Mouse (Mus musculus) MEL (cell line): Measurements from ENCODE around the gene Vegfa. TPM values are rescaled to one million over a fixed set of nuclear protein-coding genes. Genes with fewer than 3 reads are reported as not detected.

Source experiments
- DNase-seq: peaks from one replicate; pipeline ENCODE4 v3.0.0; 2011; ENCODE audit warnings: low read depth, low spot score
- H3K27ac ChIP-seq: 2 replicates; pipeline ENCODE4 v1.5.1; 2012; ENCODE audit warnings: low read depth, mild to moderate bottlenecking, control low read depth, low read length, moderate library complexity; ENCODE audit not compliant: control insufficient read depth
- H3K27me3 ChIP-seq, 2 experiments: fragments of 150-350 bp in 1 of 2; sonication (generic) in 1 of 2; 2 replicates each; pipeline ENCODE4 v1.6.1; 2012; ENCODE audit warnings: low read length in 2 of 2, mild to moderate bottlenecking in 2 of 2, improper control_type of control experiment in 1 of 2, moderate library complexity in 1 of 2; ENCODE audit not compliant: insufficient read depth in 2 of 2, control insufficient read depth in 1 of 2
- H3K36me3 ChIP-seq, 2 experiments: 2 replicates each; pipeline ENCODE4 v1.6.1; 2012 to 2014; ENCODE audit warnings: low read length in 2 of 2, improper control_type of control experiment in 1 of 2, inconsistent platforms in 1 of 2, mild to moderate bottlenecking in 1 of 2; ENCODE audit not compliant: insufficient read depth in 2 of 2, control insufficient read depth in 1 of 2
- H3K4me1 ChIP-seq, 2 experiments: fragments of 150-350 bp in 1 of 2; sonication (generic) in 1 of 2; 2 replicates each; pipeline ENCODE4 v1.6.1; 2012; ENCODE audit warnings: low read length in 2 of 2, improper control_type of control experiment in 1 of 2, mild to moderate bottlenecking in 1 of 2; ENCODE audit not compliant: insufficient read depth in 2 of 2, control insufficient read depth in 1 of 2
- H3K4me3 ChIP-seq, 2 experiments: fragments of 150-350 bp in 1 of 2; sonication (generic) in 1 of 2; 2 replicates each; pipeline ENCODE4 v1.5.1; 2012; ENCODE audit warnings: low read depth in 2 of 2, low read length in 2 of 2, mild to moderate bottlenecking in 2 of 2, moderate library complexity in 2 of 2, control low read depth in 1 of 2, improper control_type of control experiment in 1 of 2; ENCODE audit not compliant: control insufficient read depth in 1 of 2, insufficient read depth in 1 of 2
- H3K79me2 ChIP-seq: 2 replicates; pipeline ENCODE4 v1.6.1; 2012; ENCODE audit warnings: mild to moderate bottlenecking, low read length, moderate library complexity; ENCODE audit not compliant: control insufficient read depth, poor library complexity, insufficient read depth
- H3K9ac ChIP-seq: 2 replicates; pipeline ENCODE4 v1.6.1; 2012; ENCODE audit warnings: low read depth, mild to moderate bottlenecking, control low read depth, low read length, moderate library complexity; ENCODE audit not compliant: control insufficient read depth, poor library complexity, severe bottlenecking
- H3K9me3 ChIP-seq: fragments of 150-350 bp; sonication (generic); replicated peaks from 2 replicates; pipeline ENCODE4 v1.6.1; 2012; ENCODE audit warnings: mild to moderate bottlenecking, low read length, improper control_type of control experiment, moderate library complexity; ENCODE audit not compliant: insufficient read depth
- CHD1 ChIP-seq: IDR thresholded peaks from 2 replicates; pipeline ENCODE4 v1.6.1; 2012; ENCODE audit warnings: low read depth, mild to moderate bottlenecking, inconsistent platforms, low read length, improper control_type of control experiment
- CHD2 ChIP-seq: IDR thresholded peaks from 2 replicates; pipeline ENCODE4 v1.6.1; 2011; ENCODE audit warnings: low read length, improper control_type of control experiment
- E2F4 ChIP-seq: IDR thresholded peaks from 2 replicates; pipeline ENCODE4 v1.6.1; 2011; ENCODE audit warnings: low read depth, low read length, improper control_type of control experiment, borderline replicate concordance
- ELF1 ChIP-seq: IDR thresholded peaks from 2 replicates; pipeline ENCODE4 v1.6.1; 2014; ENCODE audit warnings: low read depth, mild to moderate bottlenecking, inconsistent platforms, low read length, improper control_type of control experiment, moderate library complexity
- EP300 ChIP-seq, 2 experiments: IDR thresholded peaks; 2 replicates each; pipeline ENCODE4 v1.6.1; 2011; ENCODE audit warnings: improper control_type of control experiment in 2 of 2, low read length in 2 of 2, low read depth in 1 of 2, mild to moderate bottlenecking in 1 of 2
- ETS1 ChIP-seq: IDR thresholded peaks from 2 replicates; pipeline ENCODE4 v1.6.1; 2012; ENCODE audit warnings: low read depth, mild to moderate bottlenecking, inconsistent platforms, low read length, improper control_type of control experiment, moderate library complexity
- GABPA ChIP-seq: IDR thresholded peaks from 2 replicates; pipeline ENCODE4 v1.6.1; 2012; ENCODE audit warnings: low read depth, mild to moderate bottlenecking, inconsistent platforms, low read length, improper control_type of control experiment, moderate library complexity
- GATA1 ChIP-seq: IDR thresholded peaks from 2 replicates; pipeline ENCODE4 v1.6.1; 2011; ENCODE audit warnings: low read depth, low read length, improper control_type of control experiment
- HCFC1 ChIP-seq: IDR thresholded peaks from 2 replicates; pipeline ENCODE4 v1.6.1; 2012; ENCODE audit warnings: low read depth, mild to moderate bottlenecking, inconsistent platforms, low read length, improper control_type of control experiment, moderate library complexity
- JUND ChIP-seq: IDR thresholded peaks from 2 replicates; pipeline ENCODE4 v1.6.1; 2011; ENCODE audit warnings: low read depth, mild to moderate bottlenecking, improper control_type of control experiment, low read length
- MAFK ChIP-seq: IDR thresholded peaks from 2 replicates; pipeline ENCODE4 v1.6.1; 2011; ENCODE audit warnings: low read depth, mild to moderate bottlenecking, low read length, improper control_type of control experiment, borderline replicate concordance
- MAX ChIP-seq: IDR thresholded peaks from 2 replicates; pipeline ENCODE4 v1.6.1; 2011; ENCODE audit warnings: low read length, improper control_type of control experiment
- MAZ ChIP-seq: IDR thresholded peaks from 2 replicates; pipeline ENCODE4 v1.6.1; 2012; ENCODE audit warnings: low read depth, mild to moderate bottlenecking, inconsistent platforms, low read length, improper control_type of control experiment
- MYB ChIP-seq: IDR thresholded peaks from 2 replicates; pipeline ENCODE4 v1.6.1; 2011; ENCODE audit warnings: mild to moderate bottlenecking, low read depth, low read length, improper control_type of control experiment
- MYC ChIP-seq: IDR thresholded peaks from 2 replicates; pipeline ENCODE4 v1.6.1; 2011; ENCODE audit warnings: low read depth, mild to moderate bottlenecking, low read length, improper control_type of control experiment, moderate library complexity
- NELFE ChIP-seq: IDR thresholded peaks from 2 replicates; pipeline ENCODE4 v1.6.1; 2011; ENCODE audit warnings: low read depth, low read length, improper control_type of control experiment
- POLR2A ChIP-seq, 2 experiments: IDR thresholded peaks; 2 replicates each; pipeline ENCODE4 v1.6.1; 2011 to 2012; ENCODE audit warnings: low read length in 2 of 2, mild to moderate bottlenecking in 2 of 2, control low read depth in 1 of 2, improper control_type of control experiment in 1 of 2, low read depth in 1 of 2, moderate library complexity in 1 of 2; ENCODE audit not compliant: control insufficient read depth in 1 of 2, insufficient read depth in 1 of 2, poor library complexity in 1 of 2
- POLR2AphosphoS5 ChIP-seq: IDR thresholded peaks from 2 replicates; pipeline ENCODE4 v1.6.1; 2012; ENCODE audit warnings: low read depth, borderline replicate concordance, mild to moderate bottlenecking, inconsistent platforms, low read length, moderate library complexity, mixed read lengths
- RCOR1 ChIP-seq: IDR thresholded peaks from 2 replicates; pipeline ENCODE4 v1.6.1; 2012; ENCODE audit warnings: low read depth, mild to moderate bottlenecking, inconsistent platforms, low read length, improper control_type of control experiment
- SIN3A ChIP-seq: IDR thresholded peaks from 2 replicates; pipeline ENCODE4 v1.6.1; 2012; ENCODE audit warnings: low read length, improper control_type of control experiment, inconsistent platforms
- SMC3 ChIP-seq: IDR thresholded peaks from 2 replicates; pipeline ENCODE4 v1.6.1; 2011; ENCODE audit warnings: low read depth, low read length, improper control_type of control experiment
- TBP ChIP-seq: IDR thresholded peaks from 2 replicates; pipeline ENCODE4 v1.8.0; 2011; ENCODE audit warnings: low read depth, low read length, improper control_type of control experiment
- TCF12 ChIP-seq: IDR thresholded peaks from 2 replicates; pipeline ENCODE4 v1.6.1; 2014; ENCODE audit warnings: low read depth, mild to moderate bottlenecking, inconsistent platforms, low read length, improper control_type of control experiment, moderate library complexity
- UBTF ChIP-seq: IDR thresholded peaks from 2 replicates; pipeline ENCODE4 v1.6.1; 2012; ENCODE audit warnings: low read depth, mild to moderate bottlenecking, inconsistent platforms, low read length, improper control_type of control experiment, moderate library complexity, borderline replicate concordance; ENCODE audit not compliant: insufficient read depth
- USF1 ChIP-seq: IDR thresholded peaks from 2 replicates; pipeline ENCODE4 v1.6.1; 2014; ENCODE audit warnings: low read depth, mild to moderate bottlenecking, inconsistent platforms, low read length, improper control_type of control experiment, moderate library complexity
- USF2 ChIP-seq, 2 experiments: IDR thresholded peaks; 2 replicates each; pipeline ENCODE4 v1.6.1; 2011 to 2012; ENCODE audit warnings: improper control_type of control experiment in 2 of 2, low read length in 2 of 2, borderline replicate concordance in 1 of 2, inconsistent platforms in 1 of 2, low read depth in 1 of 2, mild to moderate bottlenecking in 1 of 2; ENCODE audit not compliant: insufficient read depth in 1 of 2
- ZC3H11A ChIP-seq: IDR thresholded peaks from 2 replicates; pipeline ENCODE4 v1.6.1; 2012; ENCODE audit warnings: low read depth, mild to moderate bottlenecking, inconsistent platforms, low read length, improper control_type of control experiment
- ZKSCAN1 ChIP-seq: IDR thresholded peaks from 2 replicates; pipeline ENCODE4 v1.6.1; 2012; ENCODE audit warnings: low read depth, mild to moderate bottlenecking, inconsistent platforms, low read length, improper control_type of control experiment, moderate library complexity
- ZMIZ1 ChIP-seq: IDR thresholded peaks from 2 replicates; pipeline ENCODE4 v1.6.1; 2012; ENCODE audit warnings: low read depth, mild to moderate bottlenecking, inconsistent platforms, low read length, improper control_type of control experiment, moderate library complexity
- ZNF384 ChIP-seq: IDR thresholded peaks from 2 replicates; pipeline ENCODE4 v1.6.1; 2012; ENCODE audit warnings: low read depth, mild to moderate bottlenecking, inconsistent platforms, low read length, improper control_type of control experiment
- polyA plus RNA-seq, 2 experiments: library from polyadenylated mRNA; stranded (reverse) in 1 of 2; unstranded in 1 of 2; fragments of >175 nt in 1 of 2; fragments of >200 nt in 1 of 2; gene quantifications; 2 replicates each; pipeline versions ENCODE4 v1.2.1 to v1.2.4; 2012; ENCODE audit warnings: low replicate concordance in 2 of 2, low read depth in 1 of 2; ENCODE audit not compliant: insufficient read length in 2 of 2, insufficient read depth in 1 of 2, missing spikeins in 1 of 2
- total RNA-seq: library from RNA; depleted of rRNA; stranded (reverse); fragments of 300-350 nt; gene quantifications from 2 replicates; pipeline ENCODE4 v1.2.3, GENCODE M21; 2012

The Vegfa gene
- total and polyA plus RNA-seq, 3 experiments, result 16.1 to 38.6 TPM; not detected in 1

DNA sequence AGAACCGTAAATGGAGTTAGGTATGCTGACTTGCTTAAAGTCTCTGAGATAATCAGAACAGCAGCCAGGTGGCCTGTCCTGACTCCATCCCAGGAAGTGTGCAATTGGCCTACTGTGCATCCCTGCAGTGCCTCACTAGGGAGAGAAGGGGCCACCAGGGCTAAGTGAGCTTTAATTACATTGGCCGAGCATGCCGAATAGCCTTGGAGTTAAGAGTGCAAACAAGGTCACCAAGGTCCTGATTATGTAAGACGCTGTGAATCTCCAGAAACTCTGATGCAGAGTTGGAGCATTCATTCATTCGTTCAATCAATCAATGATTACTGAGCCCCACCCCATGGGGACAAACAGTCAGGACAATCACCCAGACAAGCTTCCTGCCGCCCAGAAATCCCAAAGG is 33.8 kb downstream of the Vegfa start:
- no peak for DNase-seq
- Histone ChIP-seq H3K27me3 (peaks cover 0 to 4% of the 10 kb centered on the region in 2 experiments; a peak in 3 of 4 replicates), H3K36me3 (no peaks in the 10 kb centered on the region), H3K4me1 (no peaks in the 10 kb centered on the region), H3K9ac (no peak overlapping the region), H3K9me3 (no peaks in the 10 kb centered on the region), H3K79me2 (no peaks in the 10 kb centered on the region), H3K27ac (no peak overlapping the region), H3K4me3 (no peak overlapping the region)
- TF ChIP-seq MAX (no peak), SIN3A (no peak), CHD2 (no peak), MYB (no peak), HCFC1 (no peak), POLR2AphosphoS5 (no peak), ZC3H11A (no peak), ZMIZ1 (no peak), ELF1 (no peak), RCOR1 (no peak), CHD1 (no peak), NELFE (no peak), TBP (no peak), GATA1 (no peak), USF1 (no peak), E2F4 (no peak), MAZ (no peak), UBTF (no peak)

- no peak for DNase-seq
- no peak overlapping the region for H3K27ac ChIP-seq
- no peak overlapping the region for H3K9ac ChIP-seq
- peaks cover 0 to under 1% of the 10 kb centered on the region in 2 experiments; a peak in 2 of 4 replicates for H3K27me3 ChIP-seq
- TF ChIP-seq USF2 (IDR thresholded peaks at IDR 0.05; ENCODE audit: borderline replicate concordance in 1 of 2, insufficient read depth in 1 of 2, low read depth in 1 of 2, low read length in 2 of 2), result no peak
- no peak for TF ChIP-seq NELFE
- TF ChIP-seq POLR2A (IDR thresholded peaks at IDR 0.05; ENCODE audit: control insufficient read depth in 1 of 2, insufficient read depth in 1 of 2, low read depth in 1 of 2, low read length in 2 of 2, poor library complexity in 1 of 2), result no peak
- TF ChIP-seq ZKSCAN1, result no peak
- no peak for TF ChIP-seq MYB
- no peak for TF ChIP-seq SMC3
- no peak for TF ChIP-seq TBP
- no peak for TF ChIP-seq MAFK
- no peak for TF ChIP-seq POLR2AphosphoS5
- TF ChIP-seq ELF1, result no peak
- TF ChIP-seq ETS1, result no peak
- TF ChIP-seq EP300 (IDR thresholded peaks at IDR 0.05; ENCODE audit: low read depth in 1 of 2, low read length in 2 of 2), result no peak
- no peak for TF ChIP-seq GABPA
- TF ChIP-seq RCOR1, result no peak
- no peak for TF ChIP-seq UBTF
- no peak for TF ChIP-seq ZNF384
- no peak for TF ChIP-seq USF1
- no peak for TF ChIP-seq MYC
- TF ChIP-seq TCF12, result no peak
- TF ChIP-seq JUND, result no peak
- H3K9me3 ChIP-seq, result no peaks in the 10 kb centered on the region
- H3K36me3 ChIP-seq, result no peaks in the 10 kb centered on the region
- H3K79me2 ChIP-seq, result no peaks in the 10 kb centered on the region
- no peaks in the 10 kb centered on the region for H3K4me1 ChIP-seq
- no peak overlapping the region for H3K4me3 ChIP-seq
Measured at GRCm38 (mm10) chr17:45996921-45997444, 35.2 kb downstream of the Vegfa start.
